Mouse (Mus musculus): Measurements from ENCODE around the gene Tmem62.

GRCm38 (mm10) chr2:121036733-121037341, 60.0 kb downstream of the Tmem62 start, which contains the start of gene Epb42:
- TF ChIP-seq CTCF (IDR thresholded peaks at IDR 0.05; ENCODE audit: insufficient read depth, low read length) (no peak), POLR2A (IDR thresholded peaks at IDR 0.05; ENCODE audit: borderline replicate concordance, extremely low read depth, low read depth, low read length) (no peak)
